Mouse (Mus musculus) midbrain, postnatal 0 days (tissue): ENCODE measurements around the gene Grifin. TPM values are rescaled to one million over a fixed set of nuclear protein-coding genes. Genes with fewer than 3 reads are reported as not detected.

Experiments used
- ATAC-seq: fragments of 200-750 bp; cut with Nextera tagmentation; 2 replicates; pipeline ENCODE4 v1.8.0; 2017; ENCODE audit warnings: moderate number of reproducible peaks, mild to moderate bottlenecking, moderate TSS enrichment, moderate library complexity; ENCODE audit not compliant: low FRiP score
- DNase-seq: peaks from one replicate; pipeline ENCODE4 v3.0.0-alpha.2; 2015; ENCODE audit warnings: low spot score
- H3K27ac ChIP-seq: fragments of 300-500 bp; sonication (generic); 2 replicates; pipeline ENCODE4 v1.5.1; 2014; ENCODE audit warnings: low read depth, mild to moderate bottlenecking, low read length, mixed read lengths
- H3K27me3 ChIP-seq: fragments of 300-500 bp; sonication (generic); 2 replicates; pipeline ENCODE4 v1.6.1; 2014; ENCODE audit warnings: low read length, control low read depth, mixed read lengths; ENCODE audit not compliant: insufficient read depth
- H3K36me3 ChIP-seq: fragments of 300-500 bp; sonication (generic); 2 replicates; pipeline ENCODE4 v1.6.1; 2014; ENCODE audit warnings: low read length, control low read depth, mixed read lengths; ENCODE audit not compliant: insufficient read depth
- H3K4me1 ChIP-seq: fragments of 300-500 bp; sonication (generic); 2 replicates; pipeline ENCODE4 v1.6.1; 2014; ENCODE audit warnings: mild to moderate bottlenecking, control low read depth, antibody characterized with exemption, low read length, mixed read lengths; ENCODE audit not compliant: insufficient read depth
- H3K4me2 ChIP-seq: fragments of 300-500 bp; sonication (generic); 2 replicates; pipeline ENCODE4 v1.6.1; 2014; ENCODE audit warnings: low read depth, mild to moderate bottlenecking, low read length, mixed read lengths; ENCODE audit not compliant: poor library complexity, severe bottlenecking
- H3K4me3 ChIP-seq: fragments of 300-500 bp; sonication (generic); 2 replicates; pipeline ENCODE4 v1.5.1; 2014; ENCODE audit warnings: low read depth, mild to moderate bottlenecking, low read length, moderate library complexity
- H3K9ac ChIP-seq: fragments of 300-500 bp; sonication (generic); replicated peaks from 2 replicates; pipeline ENCODE4 v1.6.1; 2014; ENCODE audit warnings: mild to moderate bottlenecking, low read length, moderate library complexity, mixed read lengths; ENCODE audit not compliant: poor library complexity, severe bottlenecking
- H3K9me3 ChIP-seq: fragments of 300-500 bp; sonication (generic); 2 replicates; pipeline ENCODE4 v1.6.1; 2016; ENCODE audit warnings: low read length, control low read depth
- CTCF ChIP-seq: IDR thresholded peaks from 2 replicates; pipeline ENCODE4 v1.5.1; 2016; ENCODE audit warnings: antibody characterized with exemption, mild to moderate bottlenecking
- WGBS: fragments of 180-500 bp; shearing (Covaris S2); extraction: QIAGEN DNeasy Blood & Tissue Kit; methylation state at CpG from one replicate; pipeline ENCODE4 v1.1.7; 2014; 5-methylcytosine and 5-hydroxymethylcytosine counted together
- polyA plus RNA-seq: library from polyadenylated mRNA; unstranded; fragments of >200 nt; fragmentation: Nextera tagmentation; extraction: Ambion mirVana; gene quantifications from 2 replicates; pipeline ENCODE4 v1.2.1, GENCODE M21; 2015
- total RNA-seq: library from RNA; depleted of rRNA; stranded (reverse); fragments of >200 nt; gene quantifications from 2 replicates; pipeline ENCODE4 v1.2.3, GENCODE M21; 2014; rRNA removed

Grifin gene
- total and polyA plus RNA-seq, 2 experiments from 2014 or later: not detected

DNA sequence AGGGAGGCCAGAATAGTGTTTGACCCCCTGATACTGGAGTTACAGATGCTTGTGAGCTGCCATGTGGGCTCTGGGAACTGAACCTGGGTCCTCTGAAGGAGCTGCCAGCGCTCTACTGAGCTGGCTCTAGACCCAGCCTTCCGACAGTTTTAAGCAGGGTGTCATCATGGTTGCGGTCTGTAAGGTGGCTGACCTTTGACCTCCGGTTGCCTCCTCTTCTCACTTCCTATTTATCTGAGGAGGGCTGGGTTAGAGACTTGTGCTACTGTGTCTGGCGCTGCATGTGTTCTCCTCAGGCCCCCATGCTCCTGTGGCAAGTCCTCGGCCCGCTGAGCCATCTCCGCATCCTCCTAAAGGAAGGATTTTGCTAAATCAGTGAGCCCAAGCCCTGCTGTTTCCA is 51.0 kb downstream of the Grifin start:
- no peak overlapping the region for H3K9ac ChIP-seq
- no peak overlapping the region for H3K4me2 ChIP-seq
- no peaks in the 10 kb centered on the region for H3K9me3 ChIP-seq
- 82% methylated on average over 8 of the region's 8 CpGs for WGBS
- DNase-seq: no peak
- H3K27me3 ChIP-seq: no peaks in the 10 kb centered on the region
- H3K27ac ChIP-seq: no peak overlapping the region
- no peak overlapping the region for H3K4me3 ChIP-seq
- H3K4me1 ChIP-seq: no peaks in the 10 kb centered on the region
- no peak for ATAC-seq
- TF ChIP-seq CTCF: no peak
- H3K36me3 ChIP-seq: no peaks in the 10 kb centered on the region

Other genes starting within 250 kb of the Grifin start
- gene Mad1l1, start 243.5 kb downstream of the Grifin start, total RNA-seq: 25.9 and 28.5 TPM in 2 replicates
- gene Mad1l1, start 243.5 kb downstream of the Grifin start, polyA plus RNA-seq: 33.5 and 34.0 TPM in 2 replicates
- 7.6 and 10.5 TPM in 2 replicates for gene Nudt1, start 243.4 kb downstream of the Grifin start, total RNA-seq
- 16.6 and 17.9 TPM in 2 replicates for gene Nudt1, start 243.4 kb downstream of the Grifin start, polyA plus RNA-seq
- 9.9 and 15.1 TPM in 2 replicates for gene Mrm2, start 233.2 kb downstream of the Grifin start, total RNA-seq
- gene Mrm2, start 233.2 kb downstream of the Grifin start, polyA plus RNA-seq: 14.7 and 16.2 TPM in 2 replicates
- gene Snx8, start 175.8 kb downstream of the Grifin start, total RNA-seq: 78.4 and 86.8 TPM in 2 replicates
- 46.9 and 48.9 TPM in 2 replicates for gene Snx8, start 175.8 kb downstream of the Grifin start, polyA plus RNA-seq
- gene Eif3b, start 145.7 kb downstream of the Grifin start, total RNA-seq: 36.6 and 41.3 TPM in 2 replicates
- 53.7 and 54.5 TPM in 2 replicates for gene Eif3b, start 145.7 kb downstream of the Grifin start, polyA plus RNA-seq
- not detected in 2 replicates for gene Gm4869, start 119.4 kb downstream of the Grifin start, total RNA-seq
- not detected in 2 replicates for gene Gm4869, start 119.4 kb downstream of the Grifin start, polyA plus RNA-seq
- gene Chst12, start 59.5 kb downstream of the Grifin start, total RNA-seq: 11.0 and 15.8 TPM in 2 replicates
- gene Chst12, start 59.5 kb downstream of the Grifin start, polyA plus RNA-seq: 21.8 and 27.3 TPM in 2 replicates
- 55.6 and 56.6 TPM in 2 replicates for gene Lfng, start 42.2 kb upstream of the Grifin start, total RNA-seq
- 20.1 and 22.5 TPM in 2 replicates for gene Lfng, start 42.2 kb upstream of the Grifin start, polyA plus RNA-seq
- gene Ttyh3, start 84.0 kb upstream of the Grifin start, total RNA-seq: 196 and 204 TPM in 2 replicates
- 52.0 and 56.6 TPM in 2 replicates for gene Ttyh3, start 84.0 kb upstream of the Grifin start, polyA plus RNA-seq
- 36.4 and 38.6 TPM in 2 replicates for gene Iqce, start 137.3 kb upstream of the Grifin start, total RNA-seq
- 30.4 and 37.2 TPM in 2 replicates for gene Iqce, start 137.3 kb upstream of the Grifin start, polyA plus RNA-seq
- gene Brat1, start 139.9 kb upstream of the Grifin start, total RNA-seq: 37.1 and 40.3 TPM in 2 replicates
- 16.4 and 17.9 TPM in 2 replicates for gene Brat1, start 139.9 kb upstream of the Grifin start, polyA plus RNA-seq
- 14.4 and 14.9 TPM in 2 replicates for gene Amz1, start 159.1 kb upstream of the Grifin start, total RNA-seq
- 15.6 and 15.9 TPM in 2 replicates for gene Amz1, start 159.1 kb upstream of the Grifin start, polyA plus RNA-seq